Mouse (Mus musculus): Measurements from ENCODE around the gene Prdm1.

Prdm1 gene

GRCm38 (mm10) chr10:44456757-44457595 lies 71.3 kb downstream of the Prdm1 start:
- no peak for DNase-seq (ENCODE audit: low spot score)

DNA sequence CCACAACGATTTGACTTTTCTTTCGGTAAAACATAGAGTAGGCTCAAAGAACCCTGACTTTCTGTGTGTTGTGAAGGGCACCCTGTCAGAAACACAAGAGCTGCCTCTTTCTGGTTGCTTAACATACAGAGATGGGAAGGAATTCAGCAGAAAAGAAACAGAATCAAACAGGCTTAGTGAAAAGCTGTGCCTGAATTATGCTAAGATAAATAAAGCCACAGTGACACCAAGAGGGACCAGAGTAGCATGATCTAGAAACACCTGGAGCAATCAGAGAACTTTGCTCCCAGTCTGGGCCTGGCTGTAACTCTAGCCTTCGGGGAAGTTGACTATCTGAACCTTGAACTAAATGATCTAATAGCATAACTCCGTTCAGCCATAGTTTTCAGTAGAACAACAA lies 73.5 kb downstream of the Prdm1 start:
- DNase-seq (ENCODE audit: low spot score): no peak

GRCm38 (mm10) chr10:44454111-44454510 lies 74.2 kb downstream of the Prdm1 start:
- no peak for DNase-seq (ENCODE audit: low spot score)

DNA sequence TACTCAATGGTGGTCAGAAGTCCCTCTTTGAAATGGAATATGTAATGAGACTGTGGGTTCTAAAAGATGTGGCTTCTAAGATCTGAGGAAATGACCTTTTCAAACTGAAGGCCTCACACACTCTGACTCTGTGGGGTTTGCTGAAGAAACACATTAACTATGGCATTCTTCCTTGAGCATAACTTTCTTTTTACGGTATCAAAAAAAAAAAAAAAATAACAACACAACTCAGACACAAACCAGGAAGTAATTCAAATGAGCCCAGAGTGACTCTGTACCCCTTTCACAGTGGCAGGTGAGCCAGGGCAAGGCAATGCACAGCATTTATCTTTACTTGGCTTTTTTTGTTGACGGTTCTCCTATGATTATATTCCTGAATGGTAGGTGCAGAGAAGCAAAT lies 77.5 kb downstream of the Prdm1 start:
- DNase-seq (ENCODE audit: low spot score): no peak

GRCm38 (mm10) chr10:44450108-44450507 lies 78.2 kb downstream of the Prdm1 start:
- DNase-seq (ENCODE audit: low spot score): no peak

DNA sequence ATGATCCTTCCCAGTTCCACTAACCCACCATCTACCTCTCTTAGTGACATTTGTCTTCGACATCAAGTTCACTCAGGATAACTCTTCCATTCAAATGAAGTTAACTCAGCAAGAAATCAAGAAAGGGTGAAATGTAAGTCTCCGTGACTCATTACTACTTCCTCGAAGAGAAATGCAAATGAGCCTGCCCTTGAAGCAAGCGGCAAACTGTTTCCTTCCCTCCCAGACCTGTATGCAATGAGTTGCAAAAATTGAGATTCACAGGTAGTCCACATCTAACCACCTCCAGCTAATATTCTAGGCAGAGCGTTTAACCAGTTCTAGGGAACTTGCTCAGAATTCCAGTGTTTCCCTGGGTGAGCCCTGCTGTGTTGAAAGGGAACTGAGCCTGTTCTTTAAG lies 78.6 kb downstream of the Prdm1 start:
- no peak for DNase-seq (ENCODE audit: low spot score)

GRCm38 (mm10) chr10:44448165-44448564 lies 80.1 kb downstream of the Prdm1 start:
- DNase-seq (ENCODE audit: low spot score): no peak

- no peak for DNase-seq (ENCODE audit: low spot score)
Observed at GRCm38 (mm10) chr10:44447406-44448139, 80.7 kb downstream of the Prdm1 start.

DNA sequence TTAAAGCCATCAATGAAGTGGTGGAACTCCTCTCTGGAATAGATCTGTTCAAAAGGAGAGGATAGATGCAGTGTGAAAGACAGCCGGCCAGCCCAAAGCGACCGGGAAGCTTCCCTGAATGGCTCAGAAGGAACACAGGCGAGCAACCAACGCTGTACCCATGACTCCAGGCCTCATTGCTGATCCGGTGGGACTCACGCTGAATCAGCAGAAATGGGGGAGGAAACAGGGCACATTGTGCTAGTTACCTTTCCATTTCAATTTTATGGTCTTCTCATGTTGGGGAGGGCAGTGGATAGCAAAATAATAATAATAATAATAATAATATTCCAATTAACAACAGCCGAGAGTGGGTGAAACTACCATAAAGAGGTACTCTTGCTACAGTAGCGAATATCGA lies 81.3 kb downstream of the Prdm1 start:
- DNase-seq (ENCODE audit: low spot score): no peak

DNA sequence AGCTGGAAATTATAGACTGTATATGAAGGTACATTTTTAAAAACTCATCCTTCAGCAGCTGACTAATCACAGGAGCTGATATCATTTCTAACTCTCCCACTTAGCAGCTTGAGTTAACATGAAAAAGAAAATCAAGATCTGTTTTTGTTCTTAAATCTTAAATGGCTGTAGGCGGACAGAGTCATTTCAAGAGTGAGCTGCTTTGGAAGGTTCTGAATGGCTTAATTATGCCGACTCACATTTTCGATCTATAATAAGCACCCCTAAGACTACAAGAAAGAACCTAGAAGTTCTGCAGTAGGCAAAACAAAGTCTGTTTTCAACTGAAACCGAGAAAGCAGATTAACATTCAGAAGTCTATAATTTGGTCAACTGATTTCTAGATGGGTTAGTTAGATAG lies 83.9 kb downstream of the Prdm1 start:
- DNase-seq (ENCODE audit: low spot score): no peak

GRCm38 (mm10) chr10:44443696-44444095 lies 84.6 kb downstream of the Prdm1 start:
- DNase-seq (ENCODE audit: low spot score): no peak

DNA sequence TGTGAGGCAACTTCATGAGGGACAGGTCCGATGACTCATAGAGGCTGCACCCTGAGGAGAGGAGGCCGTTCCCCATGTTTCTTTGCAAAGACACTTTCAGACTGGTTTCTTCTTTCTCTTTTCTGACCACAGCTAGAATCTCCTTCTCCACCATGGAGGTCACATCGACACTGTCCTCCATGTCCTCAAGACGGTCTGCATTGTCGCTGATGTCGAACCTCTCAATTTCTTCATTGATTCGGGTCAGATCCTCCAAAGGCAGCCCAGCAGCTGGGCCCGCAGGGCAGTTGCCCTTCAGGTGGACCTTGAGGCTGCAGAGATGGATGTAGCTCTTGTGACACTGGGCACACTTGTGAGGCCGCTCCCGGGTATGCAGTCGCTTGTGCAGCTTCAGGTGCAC lies 88.6 kb downstream of the Prdm1 start:
- DNase-seq (ENCODE audit: low spot score): no peak

- DNase-seq (ENCODE audit: low spot score): no peak
Observed at GRCm38 (mm10) chr10:44437614-44438013, 90.7 kb downstream of the Prdm1 start.

GRCm38 (mm10) chr10:44435956-44436355 lies 92.3 kb downstream of the Prdm1 start:
- DNase-seq (ENCODE audit: low spot score): no peak

DNA sequence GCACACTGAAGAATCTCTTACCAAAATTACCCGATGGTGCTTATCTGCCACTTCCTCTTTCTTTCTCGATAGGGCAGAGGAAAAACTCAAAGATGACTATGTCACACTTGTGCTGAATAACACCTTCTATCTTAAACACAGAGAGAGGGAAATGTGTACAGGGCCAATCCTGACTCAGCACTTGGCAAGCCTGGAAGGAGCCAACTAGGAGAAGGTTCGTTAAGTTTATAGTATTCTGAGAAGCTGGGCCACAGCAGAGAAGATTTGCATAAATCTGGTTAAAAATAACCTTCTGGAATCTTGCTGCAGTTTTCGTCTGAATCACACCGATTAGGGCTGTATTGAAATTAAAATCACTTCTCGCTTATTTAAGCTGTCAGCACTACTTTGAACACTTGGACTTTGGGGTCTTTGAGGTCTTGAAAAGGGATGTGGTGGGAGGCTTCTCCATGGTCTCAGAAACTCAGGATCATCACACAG lies 93.6 kb downstream of the Prdm1 start:
- DNase-seq (ENCODE audit: low spot score): no peak

DNA sequence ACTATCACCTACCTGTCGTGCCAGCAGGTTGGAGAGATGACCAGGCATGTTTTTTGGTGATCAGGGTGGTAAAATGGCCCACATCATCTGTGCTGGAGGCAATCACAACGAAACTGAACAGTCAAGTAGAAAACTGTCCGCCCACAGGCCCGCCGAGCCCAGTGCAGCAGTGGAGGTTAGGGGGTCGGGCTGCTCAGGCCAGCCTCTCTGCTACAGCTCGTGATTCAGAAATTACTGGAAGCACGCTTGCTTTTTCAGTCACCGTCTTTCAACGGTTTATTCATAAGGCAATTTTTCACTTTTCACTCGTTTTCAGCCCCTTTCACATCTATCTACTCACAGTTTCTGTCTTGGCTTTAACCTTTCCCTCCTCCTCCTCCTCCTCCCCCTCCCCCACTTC lies 96.1 kb downstream of the Prdm1 start:
- no peak for DNase-seq (ENCODE audit: low spot score)

DNA sequence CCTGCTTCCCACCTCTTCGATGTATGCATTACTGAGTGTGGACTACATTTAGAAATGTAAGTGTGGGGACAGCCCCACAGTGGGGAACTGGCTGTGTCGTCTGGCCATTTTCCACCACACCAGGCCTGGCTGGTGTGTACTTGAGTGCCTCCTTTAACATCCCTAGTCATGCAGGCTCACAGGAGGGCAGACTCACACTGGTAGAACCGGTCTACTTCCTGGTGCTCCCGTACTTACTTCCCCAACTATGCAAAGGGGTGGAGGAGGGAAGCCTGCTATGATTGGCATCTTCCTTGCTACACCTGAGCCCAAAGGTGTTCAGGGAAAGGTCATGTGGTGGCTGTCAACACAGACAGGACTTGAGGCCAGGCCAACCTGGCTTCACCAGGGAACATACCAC lies 96.6 kb downstream of the Prdm1 start:
- DNase-seq (ENCODE audit: low spot score): no peak

DNA sequence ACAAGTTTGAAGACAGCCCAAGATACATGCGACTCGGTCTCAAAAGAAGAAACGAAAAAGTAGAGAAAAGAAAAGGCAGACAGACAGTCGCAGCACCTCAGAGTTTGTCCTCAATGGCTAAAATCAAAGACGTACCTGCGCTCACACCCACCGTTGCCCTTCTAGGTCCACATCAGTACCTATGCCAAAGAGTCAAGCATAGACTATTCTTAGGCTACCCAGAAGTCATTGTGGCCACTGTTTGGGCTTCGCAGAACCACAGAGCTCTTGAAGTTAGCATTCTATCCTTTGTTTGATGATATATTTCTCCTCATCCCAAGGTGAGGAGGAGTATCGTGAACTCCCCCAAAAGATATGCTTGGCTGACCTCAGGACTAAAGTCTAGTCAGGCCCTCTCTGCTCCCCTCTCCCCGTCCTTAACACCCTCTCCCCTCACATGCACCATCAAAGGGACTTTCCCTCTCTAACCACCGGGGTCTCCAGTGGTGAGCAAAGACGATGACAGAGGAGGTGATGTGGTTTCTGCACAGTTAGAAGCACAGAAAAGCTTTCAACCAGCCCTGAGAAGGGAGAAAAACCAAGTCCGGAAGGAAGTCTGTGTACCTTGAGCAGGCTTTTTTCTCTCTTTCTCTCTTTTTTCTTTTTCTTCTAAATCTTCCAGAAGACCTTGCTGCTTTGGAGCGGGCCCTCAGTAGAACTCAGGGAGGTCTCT lies 99.0 kb downstream of the Prdm1 start:
- DNase-seq (ENCODE audit: low spot score): no peak

DNA sequence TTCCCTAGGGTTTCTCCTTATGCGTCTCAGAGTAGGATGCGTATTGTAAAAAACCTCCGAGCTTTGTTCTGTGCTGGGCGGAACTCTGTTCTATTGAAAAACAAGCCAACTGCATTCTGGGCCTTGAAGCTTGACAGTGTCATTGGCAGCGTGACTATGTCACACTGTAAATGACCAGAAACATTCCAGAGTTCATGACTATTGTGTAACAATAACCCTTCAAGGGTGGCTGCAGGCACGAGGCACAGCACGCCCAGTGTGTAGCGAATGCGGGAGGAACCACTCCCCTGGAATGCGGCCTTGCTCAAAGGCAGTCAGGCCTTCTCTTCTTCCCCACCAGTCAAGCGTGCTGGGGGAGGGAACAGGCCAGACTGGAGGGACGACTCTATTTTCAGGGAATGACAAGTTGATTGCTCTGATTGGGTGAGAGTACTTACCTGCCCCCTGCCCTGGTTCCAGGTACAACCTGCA lies 100.4 kb downstream of the Prdm1 start:
- no peak for DNase-seq (ENCODE audit: low spot score)

GRCm38 (mm10) chr10:44427426-44427825 lies 100.9 kb downstream of the Prdm1 start:
- no peak for DNase-seq (ENCODE audit: low spot score)

- no peak for DNase-seq (ENCODE audit: low spot score)
Observed at GRCm38 (mm10) chr10:44425013-44425412, 103.3 kb downstream of the Prdm1 start.

- no peak for DNase-seq (ENCODE audit: low spot score)
Observed at GRCm38 (mm10) chr10:44421896-44422295, 106.4 kb downstream of the Prdm1 start.

GRCm38 (mm10) chr10:44420211-44420610 lies 108.1 kb downstream of the Prdm1 start:
- DNase-seq (ENCODE audit: low spot score): no peak

All from testis, postnatal 10 days (tissue).